ENCODE assay signal across 10 mouse cellular contexts in genomic region chr5:103788476-103788875, GRCm38 (mm10).
DNase-seq lines count a peak whose midpoint lies in the region; ATAC-seq and TF ChIP-seq lines count a peak whose summit lies in the region.
"Had no signal": no experiment of that assay in that cellular context is flagged by ENCODE, and none has a peak within 500 bp of the region (broad histone marks: within the 10 kb centered on the region; RNA-seq: fewer than 3 reads in every experiment).

No protein-coding gene starts in this region.

- no peak overlapping the region for H3K4me2 ChIP-seq in liver, embryonic 12.5 days
- H3K4me2 ChIP-seq in liver, embryonic 11.5 days: no peak overlapping the region

- peaks cover 17% of the 10 kb centered on the region for H3K4me1 ChIP-seq in liver, embryonic 12.5 days
- peaks cover 10% of the 10 kb centered on the region for H3K4me1 ChIP-seq in liver, embryonic 11.5 days (replicated peaks; ENCODE audit: control insufficient read depth, insufficient read depth, low read length)
- peaks cover 15% of the 10 kb centered on the region for H3K4me1 ChIP-seq in heart, adult 2 months (ENCODE audit: control insufficient read depth, insufficient read depth, low read length)

- H3K36me3 ChIP-seq in liver, embryonic 12.5 days: peaks cover 96% of the 10 kb centered on the region
- peaks cover 12% of the 10 kb centered on the region; the same call in 1 of the 2 replicates for H3K36me3 ChIP-seq in liver, embryonic 11.5 days (ENCODE audit: control insufficient read depth, insufficient read depth, low read length)
- H3K36me3 ChIP-seq in heart, adult 2 months (ENCODE audit: control insufficient read depth, insufficient read depth, low read length): peaks cover 29% of the 10 kb centered on the region

- DNase-seq in gastrocnemius, adult 18-20 months (ENCODE audit: low spot score): peak; percentile 53
- no peak for DNase-seq in gastrocnemius, postnatal 14 days
- DNase-seq in liver, embryonic 11.5 days (ENCODE audit: low spot score): no peak
- DNase-seq in heart, adult 2 months: peak in 1 of 2 experiments; percentile 44
- DNase-seq in lung, postnatal 14 days: peak; percentile 57
- no peak for DNase-seq in layer of hippocampus, postnatal 25 days (ENCODE audit: extremely low spot score in 1 of 2, low spot score in 1 of 2)
- no peak for DNase-seq in spleen, adult 12 weeks (ENCODE audit: low spot score)
- DNase-seq: right cerebral cortex, postnatal 14 days had no signal

- H3K9ac ChIP-seq in liver, embryonic 12.5 days: no peak overlapping the region
- H3K9ac ChIP-seq in liver, embryonic 11.5 days (ENCODE audit: low read depth, low read length): no peak overlapping the region
- no peak overlapping the region for H3K9ac ChIP-seq in heart, adult 2 months (ENCODE audit: low read depth, low read length)

- no peak for ATAC-seq in liver, embryonic 12.5 days
- ATAC-seq in liver, embryonic 11.5 days (replicated peaks; ENCODE audit: low FRiP score): no peak

- no peak overlapping the region for H3K4me3 ChIP-seq in liver, embryonic 12.5 days
- no peak overlapping the region for H3K4me3 ChIP-seq in liver, embryonic 11.5 days (ENCODE audit: low read depth, low read length)
- H3K4me3 ChIP-seq in heart, adult 2 months: no peak overlapping the region
- H3K4me3 ChIP-seq: myocyte had no signal

- H3K27ac ChIP-seq in liver, embryonic 12.5 days: 0 out of 2 replicates have a peak overlapping the region, but pooled peaks have one; percentile 7
- H3K27ac ChIP-seq in liver, embryonic 11.5 days (ENCODE audit: low read depth, low read length): no peak overlapping the region
- H3K27ac ChIP-seq in heart, adult 2 months: peak overlapping the region; percentile 97

- intact Hi-C loops in gastrocnemius, postnatal 14 days (cut with DNase I; ENCODE audit: low total_unique reads): no loop called here
- intact Hi-C loops in heart, adult 2 months (cut with DNase I): loop anchor here (2.0 to 5.0 kb wide), 3 partner anchors 14 to 36 kb away; no protein-coding TSS in a partner anchor

- no peaks in the 10 kb centered on the region for H3K79me2 ChIP-seq in heart, adult 2 months (replicated peaks; ENCODE audit: control insufficient read depth, insufficient read depth, low read length)

- no peak for TF ChIP-seq EP300 in heart, adult 2 months (IDR thresholded peaks at IDR 0.05; ENCODE audit: insufficient read depth, low read depth, low read length)

- no peaks in the 10 kb centered on the region for H3K9me3 ChIP-seq in liver, embryonic 12.5 days (replicated peaks)
- H3K9me3 ChIP-seq in liver, embryonic 11.5 days (ENCODE audit: control insufficient read depth, low read length): no peaks in the 10 kb centered on the region

- no peak for TF ChIP-seq POLR2A in heart, adult 2 months (IDR thresholded peaks at IDR 0.05; ENCODE audit: insufficient read depth, low read depth, low read length)

- no peaks in the 10 kb centered on the region for H3K27me3 ChIP-seq in liver, embryonic 12.5 days (replicated peaks)
- H3K27me3 ChIP-seq in liver, embryonic 11.5 days (replicated peaks; ENCODE audit: control insufficient read depth, insufficient read depth, low read length): no peaks in the 10 kb centered on the region
- H3K27me3 ChIP-seq in heart, adult 2 months (ENCODE audit: control insufficient read depth, insufficient read depth, low read length): no peaks in the 10 kb centered on the region

- TF ChIP-seq CTCF in heart, adult 2 months (IDR thresholded peaks at IDR 0.05): peak; percentile 18; the same call in 1 of the 2 replicates

- WGBS in liver, embryonic 12.5 days (ENCODE audit: insufficient replicate concordance): 54% methylated on average over 6 of the region's 6 CpGs
- 34% methylated on average over 6 of the region's 6 CpGs for WGBS in liver, embryonic 11.5 days
- 38% methylated on average over 6 of the region's 6 CpGs for WGBS in heart, adult 2 months

Comparison
In these comparisons a context has a peak if more than half of its experiments do, and no peak if none do; other contexts are left out.
1. DNase-seq: peak in gastrocnemius, adult 18-20 months (single experiment) and lung, postnatal 14 days (single experiment); none in gastrocnemius, postnatal 14 days (single experiment), liver, embryonic 11.5 days (single experiment), layer of hippocampus, postnatal 25 days (0 of 2) and spleen, adult 12 weeks (single experiment).